Comparison of ENCODE assay signal across 10 mouse cellular contexts in the genomic region with DNA sequence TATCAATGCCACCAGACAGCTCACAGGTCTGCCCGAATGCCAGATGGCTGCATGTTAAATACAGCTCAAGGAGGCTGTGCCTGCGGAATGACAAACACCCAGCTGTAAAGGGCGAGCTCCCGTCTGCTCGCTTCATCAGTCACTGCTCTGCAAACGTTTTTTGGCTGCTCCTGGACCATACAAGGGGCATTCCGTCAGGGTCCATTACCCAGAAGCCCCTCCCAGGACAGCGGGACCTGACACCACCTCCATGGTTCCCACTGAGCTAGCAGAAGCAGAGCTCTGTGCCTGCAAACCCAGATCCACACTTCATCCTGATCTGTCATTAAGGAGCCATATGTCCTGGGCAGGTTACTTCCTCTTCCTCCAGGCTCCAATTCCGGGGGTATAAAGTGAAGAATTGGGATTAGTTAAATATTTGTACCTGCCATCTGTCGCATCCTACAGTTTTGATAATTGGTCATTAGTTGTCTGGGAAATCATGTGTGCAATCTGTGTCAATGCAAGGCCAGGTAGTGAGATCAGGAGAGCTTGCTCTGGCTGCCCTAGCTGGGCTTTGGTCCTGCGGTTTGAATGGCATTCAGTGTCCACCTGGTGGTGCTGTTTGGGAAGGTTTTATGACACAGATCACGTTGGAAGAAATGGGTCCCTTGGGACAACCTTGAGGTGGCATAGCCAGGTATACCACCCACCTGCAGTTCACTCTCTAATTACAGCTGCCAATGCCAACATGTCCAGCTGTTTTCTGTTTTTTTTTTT.
DNase-seq lines count a peak whose midpoint lies in the region; ATAC-seq and TF ChIP-seq lines count a peak whose summit lies in the region.
"Had no signal": no experiment of that assay in that cellular context is flagged by ENCODE, and none has a peak within 500 bp of the region (broad histone marks: within the 10 kb centered on the region; RNA-seq: fewer than 3 reads in every experiment).

No protein-coding gene starts in this region.

- no peak for DNase-seq in lung, postnatal 0 days (ENCODE audit: low spot score)
- DNase-seq in lung, adult 2 months, result no peak
- DNase-seq in cerebellum, postnatal 36 days, result peak; percentile 41 to 55
- DNase-seq in kidney, postnatal 0 days (ENCODE audit: low spot score), result peak; percentile 48
- peak; percentile 6 for DNase-seq in right cerebral cortex, postnatal 25 days
- no peak for DNase-seq in adrenal gland, postnatal 4 days (ENCODE audit: low spot score in 2 of 2)
- no peak for DNase-seq in thymus, adult 18-20 months

- H3K9ac ChIP-seq in lung, postnatal 0 days (replicated peaks; ENCODE audit: low read depth), result no peak overlapping the region
- H3K9ac ChIP-seq in kidney, postnatal 0 days (ENCODE audit: low read depth, low read length), result no peak overlapping the region

- no peaks in the 10 kb centered on the region for H3K27me3 ChIP-seq in lung, postnatal 0 days (replicated peaks; ENCODE audit: insufficient read depth, low read length)
- H3K27me3 ChIP-seq in kidney, postnatal 0 days (ENCODE audit: insufficient read depth, low read length), result no peaks in the 10 kb centered on the region

- no peaks in the 10 kb centered on the region for H3K9me3 ChIP-seq in lung, postnatal 0 days (ENCODE audit: low read length)
- H3K9me3 ChIP-seq in kidney, postnatal 0 days (replicated peaks; ENCODE audit: low read length), result no peaks in the 10 kb centered on the region

- no peak overlapping the region for H3K27ac ChIP-seq in lung, postnatal 0 days (ENCODE audit: low read length)
- H3K27ac ChIP-seq in kidney, postnatal 0 days, result no peak overlapping the region

- 53% methylated on average over 12 of the region's 12 CpGs for WGBS in lung, postnatal 0 days
- whole genome bisulfite sequencing in lung, adult 2 months, result 63% methylated on average over 12 of the region's 12 CpGs
- WGBS in kidney, postnatal 0 days, result 43% methylated on average over 12 of the region's 12 CpGs

- no peaks in the 10 kb centered on the region for H3K36me3 ChIP-seq in lung, postnatal 0 days (ENCODE audit: insufficient read depth, low read length)
- no peaks in the 10 kb centered on the region for H3K36me3 ChIP-seq in kidney, postnatal 0 days (ENCODE audit: insufficient read depth, low read length)
- H3K36me3 ChIP-seq: G1E had no signal

- no peak for TF ChIP-seq POLR2A in lung, adult 2 months (IDR thresholded peaks at IDR 0.05; ENCODE audit: borderline replicate concordance, extremely low read depth, low read depth, low read length)

- TF ChIP-seq EP300 in lung, postnatal 0 days (IDR thresholded peaks at IDR 0.05), result no peak

- no peak overlapping the region for H3K4me3 ChIP-seq in lung, postnatal 0 days (ENCODE audit: low read depth, low read length)
- H3K4me3 ChIP-seq in lung, adult 2 months (replicated peaks; ENCODE audit: extremely low read depth, low read depth, low read length), result no peak overlapping the region
- H3K4me3 ChIP-seq in kidney, postnatal 0 days (replicated peaks; ENCODE audit: low read depth, low read length), result no peak overlapping the region

- ATAC-seq in lung, postnatal 0 days, result no peak
- peak; percentile 71; the same call in 1 of the 2 replicates for ATAC-seq in kidney, postnatal 0 days (replicated peaks; ENCODE audit: low FRiP score, low read depth)
- ATAC-seq in CD4-positive, CD25-positive, alpha-beta regulatory T cell, adult 4 months, result no peak

- no peaks in the 10 kb centered on the region for H3K4me1 ChIP-seq in lung, postnatal 0 days (ENCODE audit: insufficient read depth, low read depth, low read length)
- no peaks in the 10 kb centered on the region for H3K4me1 ChIP-seq in lung, adult 2 months (ENCODE audit: control insufficient read depth, insufficient read depth, low read length)
- no peaks in the 10 kb centered on the region for H3K4me1 ChIP-seq in kidney, postnatal 0 days (replicated peaks; ENCODE audit: insufficient read depth, low read length)

- TF ChIP-seq CTCF in lung, postnatal 0 days (IDR thresholded peaks at IDR 0.05), result 0 out of 2 replicates have a peak, but pooled peaks have one; percentile 17
- no peak for TF ChIP-seq CTCF in lung, adult 2 months (IDR thresholded peaks at IDR 0.05; ENCODE audit: insufficient read depth, low read length)
- TF ChIP-seq CTCF in kidney, postnatal 0 days (IDR thresholded peaks at IDR 0.05; ENCODE audit: low read depth), result peak; percentile 44

- no peak overlapping the region for H3K4me2 ChIP-seq in lung, postnatal 0 days (replicated peaks; ENCODE audit: low read depth, low read length)
- H3K4me2 ChIP-seq in kidney, postnatal 0 days (ENCODE audit: low read length), result no peak overlapping the region
- H3K4me2 ChIP-seq: liver, embryonic 11.5 days had no signal

Comparison
In these comparisons a context has a peak if more than half of its experiments do, and no peak if none do; other contexts are left out.
1. DNase-seq: peak in cerebellum, postnatal 36 days (2 of 2), kidney, postnatal 0 days (single experiment) and right cerebral cortex, postnatal 25 days (single experiment); none in lung, postnatal 0 days (single experiment), lung, adult 2 months (single experiment), adrenal gland, postnatal 4 days (0 of 2) and thymus, adult 18-20 months (0 of 2).